Mouse (Mus musculus) midbrain, embryonic 13.5 days (tissue): Measurements from ENCODE around the gene Aurka. TPM values are rescaled to one million over a fixed set of nuclear protein-coding genes. Genes with fewer than 3 reads are reported as not detected.

ENCODE experiments used
- ATAC-seq: fragments of 200-750 bp; cut with Nextera tagmentation; 2 replicates; pipeline ENCODE4 v1.8.0; 2017; ENCODE audit warnings: mild to moderate bottlenecking, moderate TSS enrichment, moderate library complexity
- H3K27ac ChIP-seq: fragments of 300-500 bp; sonication (generic); 2 replicates; pipeline ENCODE4 v1.5.1; 2015; ENCODE audit warnings: inconsistent platforms, mild to moderate bottlenecking, moderate library complexity
- H3K27me3 ChIP-seq: fragments of 300-500 bp; sonication (generic); 2 replicates; pipeline ENCODE4 v1.6.1; 2015; ENCODE audit warnings: mild to moderate bottlenecking, inconsistent platforms
- H3K36me3 ChIP-seq: fragments of 300-500 bp; sonication (generic); 2 replicates; pipeline ENCODE4 v1.6.1; 2015; ENCODE audit warnings: mild to moderate bottlenecking, inconsistent platforms
- H3K4me1 ChIP-seq: fragments of 300-500 bp; sonication (generic); replicated peaks from 2 replicates; pipeline ENCODE4 v1.6.1; 2015; ENCODE audit warnings: inconsistent platforms
- H3K4me2 ChIP-seq: fragments of 300-500 bp; sonication (generic); replicated peaks from 2 replicates; pipeline ENCODE4 v1.6.1; 2015; ENCODE audit warnings: moderate library complexity, mild to moderate bottlenecking, inconsistent platforms
- H3K4me3 ChIP-seq: fragments of 300-500 bp; sonication (generic); replicated peaks from 2 replicates; pipeline ENCODE4 v1.5.1; 2015; ENCODE audit warnings: mild to moderate bottlenecking, inconsistent platforms
- H3K9ac ChIP-seq: fragments of 300-500 bp; sonication (generic); replicated peaks from 2 replicates; pipeline ENCODE4 v1.6.1; 2015; ENCODE audit warnings: mild to moderate bottlenecking, inconsistent platforms
- H3K9me3 ChIP-seq: fragments of 300-500 bp; sonication (generic); 2 replicates; pipeline ENCODE4 v1.6.1; 2016; ENCODE audit warnings: mild to moderate bottlenecking, inconsistent platforms
- WGBS: fragments of 180-500 bp; shearing (Covaris S2); methylation state at CpG from one replicate; pipeline ENCODE4 v1.1.7; 2015; 5-methylcytosine and 5-hydroxymethylcytosine counted together
- polyA plus RNA-seq: library from polyadenylated mRNA; unstranded; fragments of >200 nt; fragmentation: Nextera tagmentation; extraction: Ambion mirVana; gene quantifications from 2 replicates; pipeline ENCODE4 v1.2.1, GENCODE M21; 2015

Gene Aurka
- polyA plus RNA-seq, 1 experiment from 2014 or later = 42.1 TPM

- Histone ChIP-seq H3K27me3 (no peaks in the 10 kb centered on the region), H3K9ac (no peak overlapping the region), H3K4me3 (no peak overlapping the region), H3K4me2 (no peak overlapping the region), H3K9me3 (no peaks in the 10 kb centered on the region), H3K4me1 (no peaks in the 10 kb centered on the region), H3K27ac (no peak overlapping the region), H3K36me3 (no peaks in the 10 kb centered on the region)
- no peak for ATAC-seq
- 63% methylated on average over 7 of the region's 7 CpGs for WGBS
Observed at GRCm38 (mm10) chr2:172404239-172404638, 33.9 kb upstream of the Aurka start.

GRCm38 (mm10) chr2:172401116-172401825 lies 30.9 kb upstream of the Aurka start:
- Histone ChIP-seq H3K9me3 (no peaks in the 10 kb centered on the region), H3K4me3 (no peak overlapping the region), H3K27me3 (no peaks in the 10 kb centered on the region), H3K4me1 (no peaks in the 10 kb centered on the region), H3K9ac (no peak overlapping the region), H3K27ac (no peak overlapping the region), H3K4me2 (no peak overlapping the region), H3K36me3 (no peaks in the 10 kb centered on the region)
- ATAC-seq = no peak
- WGBS = 76% methylated on average over 13 of the region's 13 CpGs

GRCm38 (mm10) chr2:172399901-172400300 lies 29.6 kb upstream of the Aurka start:
- 0 out of 2 replicates have a peak, but pooled peaks have one; percentile 24 for ATAC-seq
- no peaks in the 10 kb centered on the region for H3K27me3 ChIP-seq
- no peak overlapping the region for H3K4me3 ChIP-seq
- H3K4me2 ChIP-seq = no peak overlapping the region
- no peak overlapping the region for H3K27ac ChIP-seq
- no peaks in the 10 kb centered on the region for H3K9me3 ChIP-seq
- no peaks in the 10 kb centered on the region; the same call in 1 of the 2 replicates for H3K4me1 ChIP-seq
- H3K9ac ChIP-seq = no peak overlapping the region
- no peaks in the 10 kb centered on the region for H3K36me3 ChIP-seq
- WGBS = 46% methylated on average over 9 of the region's 9 CpGs

GRCm38 (mm10) chr2:172395961-172396360 lies 25.6 kb upstream of the Aurka start:
- Histone ChIP-seq H3K27ac (no peak overlapping the region), H3K4me1 (no peaks in the 10 kb centered on the region; the same call in 1 of the 2 replicates), H3K9ac (no peak overlapping the region), H3K4me2 (no peak overlapping the region), H3K36me3 (no peaks in the 10 kb centered on the region), H3K9me3 (no peaks in the 10 kb centered on the region), H3K4me3 (no peak overlapping the region), H3K27me3 (no peaks in the 10 kb centered on the region)
- ATAC-seq = no peak
- 43% methylated on average over 8 of the region's 9 CpGs for WGBS

GRCm38 (mm10) chr2:172394671-172395070 lies 24.3 kb upstream of the Aurka start:
- Histone ChIP-seq H3K27ac (no peak overlapping the region), H3K9me3 (no peaks in the 10 kb centered on the region), H3K4me3 (no peak overlapping the region), H3K4me2 (no peak overlapping the region), H3K36me3 (no peaks in the 10 kb centered on the region), H3K27me3 (no peaks in the 10 kb centered on the region), H3K4me1 (no peaks in the 10 kb centered on the region; the same call in 1 of the 2 replicates), H3K9ac (no peak overlapping the region)
- ATAC-seq = no peak
- WGBS = 73% methylated on average over 4 of the region's 4 CpGs

GRCm38 (mm10) chr2:172394052-172394392 lies 23.7 kb upstream of the Aurka start:
- H3K4me2 ChIP-seq = no peak overlapping the region
- H3K36me3 ChIP-seq = no peaks in the 10 kb centered on the region
- H3K4me1 ChIP-seq = no peaks in the 10 kb centered on the region; the same call in 1 of the 2 replicates
- H3K4me3 ChIP-seq = no peak overlapping the region
- no peaks in the 10 kb centered on the region for H3K27me3 ChIP-seq
- H3K9me3 ChIP-seq = no peaks in the 10 kb centered on the region
- no peak overlapping the region for H3K9ac ChIP-seq
- ATAC-seq = no peak
- WGBS = 74% methylated on average over 2 of the region's 2 CpGs
- no peak overlapping the region for H3K27ac ChIP-seq

- Histone ChIP-seq H3K9me3 (no peaks in the 10 kb centered on the region), H3K4me2 (no peak within 1 kb of the TSS), H3K27ac (no peak within 1 kb of the TSS), H3K4me1 (no peaks in the 10 kb centered on the region; the same call in 1 of the 2 replicates), H3K27me3 (no peaks in the 10 kb centered on the region), H3K9ac (no peak within 1 kb of the TSS), H3K36me3 (no peaks in the 10 kb centered on the region), H3K4me3 (no peak within 1 kb of the TSS)
- WGBS = 43% methylated on average over 13 of the region's 13 CpGs
- ATAC-seq = no peak
Observed at GRCm38 (mm10) chr2:172393391-172394051, 23.2 kb upstream of the Aurka start, which contains the start of gene Cass4. TSS of gene Cass4 (plus strand) at chr2:172393794.

- Histone ChIP-seq H3K4me3 (no peak overlapping the region), H3K4me1 (no peaks in the 10 kb centered on the region; the same call in 1 of the 2 replicates), H3K27ac (no peak overlapping the region), H3K4me2 (no peak overlapping the region), H3K36me3 (no peaks in the 10 kb centered on the region), H3K27me3 (no peaks in the 10 kb centered on the region), H3K9ac (no peak overlapping the region), H3K9me3 (no peaks in the 10 kb centered on the region)
- 79% methylated on average over 10 of the region's 10 CpGs for whole genome bisulfite sequencing
- ATAC-seq = no peak
Observed at GRCm38 (mm10) chr2:172392041-172392521, 21.7 kb upstream of the Aurka start.

GRCm38 (mm10) chr2:172390341-172390740 lies 20.0 kb upstream of the Aurka start:
- Histone ChIP-seq H3K9me3 (no peaks in the 10 kb centered on the region), H3K9ac (no peak overlapping the region), H3K27me3 (no peaks in the 10 kb centered on the region), H3K4me1 (no peaks in the 10 kb centered on the region), H3K4me3 (no peak overlapping the region), H3K36me3 (no peaks in the 10 kb centered on the region), H3K27ac (no peak overlapping the region), H3K4me2 (no peak overlapping the region)
- 67% methylated on average over 6 of the region's 6 CpGs for WGBS
- no peak for ATAC-seq

GRCm38 (mm10) chr2:172384715-172385114 lies 14.4 kb upstream of the Aurka start:
- Histone ChIP-seq H3K4me1 (no peaks in the 10 kb centered on the region), H3K27me3 (no peaks in the 10 kb centered on the region), H3K27ac (no peak overlapping the region), H3K4me2 (no peak overlapping the region), H3K9me3 (no peaks in the 10 kb centered on the region), H3K9ac (no peak overlapping the region), H3K4me3 (no peak overlapping the region), H3K36me3 (peaks cover 27% of the 10 kb centered on the region)
- ATAC-seq = no peak
- 97% methylated on average over 3 of the region's 3 CpGs for WGBS

- no peak overlapping the region for H3K27ac ChIP-seq
- no peaks in the 10 kb centered on the region for H3K9me3 ChIP-seq
- H3K36me3 ChIP-seq = peaks cover 55% of the 10 kb centered on the region
- no peaks in the 10 kb centered on the region for H3K27me3 ChIP-seq
- WGBS = 91% methylated on average over 12 of the region's 12 CpGs
- no peak for ATAC-seq
- H3K4me2 ChIP-seq = no peak overlapping the region
- H3K4me3 ChIP-seq = no peak overlapping the region
- no peak overlapping the region for H3K9ac ChIP-seq
- H3K4me1 ChIP-seq = no peaks in the 10 kb centered on the region
Observed at GRCm38 (mm10) chr2:172381898-172382297, 11.6 kb upstream of the Aurka start.

GRCm38 (mm10) chr2:172381341-172381740 lies 11.0 kb upstream of the Aurka start:
- 93% methylated on average over 11 of the region's 11 CpGs for WGBS
- Histone ChIP-seq H3K9ac (no peak overlapping the region), H3K27me3 (no peaks in the 10 kb centered on the region), H3K27ac (no peak overlapping the region), H3K4me1 (no peaks in the 10 kb centered on the region), H3K4me2 (no peak overlapping the region), H3K9me3 (no peaks in the 10 kb centered on the region), H3K4me3 (no peak overlapping the region), H3K36me3 (peaks cover 60% of the 10 kb centered on the region)
- ATAC-seq = no peak
